In genomic region chr16:81068330-81068729, GRCm38 (mm10) we compare ENCODE assay signal across 11 mouse cellular contexts.
DNase-seq lines count a peak whose midpoint lies in the region; ATAC-seq and TF ChIP-seq lines count a peak whose summit lies in the region.
"Had no signal": no experiment of that assay in that cellular context is flagged by ENCODE, and none has a peak within 500 bp of the region (broad histone marks: within the 10 kb centered on the region; RNA-seq: fewer than 3 reads in every experiment).

No protein-coding gene starts in this region.

- H3K27me3 ChIP-seq in intestine, postnatal 0 days (replicated peaks; ENCODE audit: control insufficient read depth, insufficient read depth, low read length): no peaks in the 10 kb centered on the region
- H3K27me3 ChIP-seq in intestine, embryonic 15.5 days (replicated peaks): no peaks in the 10 kb centered on the region
- no peaks in the 10 kb centered on the region for H3K27me3 ChIP-seq in midbrain, postnatal 0 days (ENCODE audit: insufficient read depth, low read length)
- no peaks in the 10 kb centered on the region for H3K27me3 ChIP-seq in midbrain, embryonic 13.5 days
- H3K27me3 ChIP-seq: limb, embryonic 13.5 days; megakaryocyte, embryonic 14.5 days had no signal

- peak; percentile 37 for TF ChIP-seq CTCF in intestine, postnatal 0 days (IDR thresholded peaks at IDR 0.05; ENCODE audit: low read depth)
- peak; percentile 52 for TF ChIP-seq CTCF in midbrain, postnatal 0 days (IDR thresholded peaks at IDR 0.05)

- no peak overlapping the region for H3K4me2 ChIP-seq in intestine, postnatal 0 days (replicated peaks; ENCODE audit: low read depth)
- H3K4me2 ChIP-seq in intestine, embryonic 15.5 days (replicated peaks): no peak overlapping the region
- H3K4me2 ChIP-seq in midbrain, postnatal 0 days (ENCODE audit: low read depth, low read length, poor library complexity, severe bottlenecking): no peak overlapping the region
- no peak overlapping the region for H3K4me2 ChIP-seq in midbrain, embryonic 13.5 days (replicated peaks)
- H3K4me2 ChIP-seq: limb, embryonic 13.5 days had no signal

- H3K36me3 ChIP-seq in intestine, postnatal 0 days (ENCODE audit: control insufficient read depth, insufficient read depth): no peaks in the 10 kb centered on the region
- H3K36me3 ChIP-seq in intestine, embryonic 15.5 days: no peaks in the 10 kb centered on the region
- H3K36me3 ChIP-seq in midbrain, postnatal 0 days (ENCODE audit: insufficient read depth, low read length): no peaks in the 10 kb centered on the region
- H3K36me3 ChIP-seq in midbrain, embryonic 13.5 days: no peaks in the 10 kb centered on the region
- H3K36me3 ChIP-seq: limb, embryonic 13.5 days had no signal

- WGBS in intestine, postnatal 0 days: 57% methylated on average over 4 of the region's 4 CpGs
- WGBS in intestine, embryonic 15.5 days: 56% methylated on average over 4 of the region's 4 CpGs
- 49% methylated on average over 4 of the region's 4 CpGs for WGBS in midbrain, postnatal 0 days
- 44% methylated on average over 4 of the region's 4 CpGs for WGBS in midbrain, embryonic 13.5 days

- no peaks in the 10 kb centered on the region for H3K4me1 ChIP-seq in intestine, postnatal 0 days (replicated peaks; ENCODE audit: control insufficient read depth, insufficient read depth, low read length)
- no peaks in the 10 kb centered on the region for H3K4me1 ChIP-seq in intestine, embryonic 15.5 days (replicated peaks)
- H3K4me1 ChIP-seq in midbrain, postnatal 0 days (ENCODE audit: insufficient read depth, low read length): no peaks in the 10 kb centered on the region
- H3K4me1 ChIP-seq in midbrain, embryonic 13.5 days (replicated peaks): no peaks in the 10 kb centered on the region
- H3K4me1 ChIP-seq: limb, embryonic 13.5 days; megakaryocyte, embryonic 14.5 days had no signal

- H3K9me3 ChIP-seq in intestine, postnatal 0 days (ENCODE audit: control insufficient read depth): no peaks in the 10 kb centered on the region
- no peaks in the 10 kb centered on the region for H3K9me3 ChIP-seq in intestine, embryonic 15.5 days
- H3K9me3 ChIP-seq in midbrain, postnatal 0 days (ENCODE audit: low read length): no peaks in the 10 kb centered on the region
- no peaks in the 10 kb centered on the region for H3K9me3 ChIP-seq in midbrain, embryonic 13.5 days
- H3K9me3 ChIP-seq: limb, embryonic 13.5 days; megakaryocyte, embryonic 14.5 days had no signal

- peak; percentile 33 for DNase-seq in midbrain, postnatal 0 days (ENCODE audit: low spot score)
- no peak for DNase-seq in cerebellum, adult 8-10 months
- DNase-seq: thymus, postnatal 36 days had no signal

- H3K4me3 ChIP-seq in intestine, postnatal 0 days (ENCODE audit: low read depth, low read length): no peak overlapping the region
- no peak overlapping the region for H3K4me3 ChIP-seq in intestine, embryonic 15.5 days (replicated peaks)
- H3K4me3 ChIP-seq in midbrain, postnatal 0 days (ENCODE audit: low read depth, low read length): no peak overlapping the region
- no peak overlapping the region for H3K4me3 ChIP-seq in midbrain, embryonic 13.5 days (replicated peaks)
- H3K4me3 ChIP-seq: erythroblast, embryonic 14.5 days; limb, embryonic 13.5 days; megakaryocyte, embryonic 14.5 days had no signal

- no peak for ATAC-seq in intestine, postnatal 0 days
- no peak for ATAC-seq in intestine, embryonic 15.5 days
- no peak for ATAC-seq in midbrain, postnatal 0 days (ENCODE audit: low FRiP score)
- no peak for ATAC-seq in midbrain, embryonic 13.5 days
- 0 out of 2 replicates have a peak, but pooled peaks have one; percentile 52 for ATAC-seq in common myeloid progenitor, adult 5-6 weeks (replicated peaks; ENCODE audit: low read depth, poor library complexity, severe bottlenecking)
- ATAC-seq in granulocyte monocyte progenitor cell, adult 5-6 weeks (replicated peaks; ENCODE audit: poor library complexity, severe bottlenecking): no peak

- no peak overlapping the region for H3K9ac ChIP-seq in intestine, postnatal 0 days (ENCODE audit: low read depth, low read length)
- H3K9ac ChIP-seq in intestine, embryonic 15.5 days: no peak overlapping the region
- H3K9ac ChIP-seq in midbrain, postnatal 0 days (replicated peaks; ENCODE audit: low read length, poor library complexity, severe bottlenecking): no peak overlapping the region
- H3K9ac ChIP-seq in midbrain, embryonic 13.5 days (replicated peaks): no peak overlapping the region
- H3K9ac ChIP-seq: limb, embryonic 13.5 days had no signal

- no peak overlapping the region for H3K27ac ChIP-seq in intestine, postnatal 0 days (ENCODE audit: low read depth, low read length)
- no peak overlapping the region for H3K27ac ChIP-seq in intestine, embryonic 15.5 days
- no peak overlapping the region for H3K27ac ChIP-seq in midbrain, postnatal 0 days (ENCODE audit: low read depth, low read length)
- H3K27ac ChIP-seq in midbrain, embryonic 13.5 days: no peak overlapping the region
- H3K27ac ChIP-seq: limb, embryonic 13.5 days had no signal
